Mouse (Mus musculus): ENCODE measurements around the gene Kiss1.
"Not testable (repeated sequence)": the region's sequence is repeated elsewhere in the genome, so short reads cannot be mapped to it uniquely, and the experiment has no call there.

Kiss1 gene

GRCm38 (mm10) chr1:133317149-133317548, 4.5 kb upstream of the Kiss1 start:
- DNase-seq (ENCODE audit: low spot score), result no peak

- no peak for DNase-seq (ENCODE audit: low spot score)
These were observed 1.7 kb downstream of the Kiss1 start for GRCm38 (mm10) chr1:133323333-133323732.

GRCm38 (mm10) chr1:133325951-133326350, 4.3 kb downstream of the Kiss1 start:
- DNase-seq (ENCODE audit: low spot score), result no peak

- DNase-seq (ENCODE audit: low spot score), result no peak
These were observed 5.4 kb downstream of the Kiss1 start for GRCm38 (mm10) chr1:133327094-133327493.

- no peak for DNase-seq (ENCODE audit: low spot score)
These were observed 6.7 kb downstream of the Kiss1 start for GRCm38 (mm10) chr1:133328299-133328795.

GRCm38 (mm10) chr1:133328896-133329637, 7.4 kb downstream of the Kiss1 start:
- DNase-seq (ENCODE audit: low spot score), result no peak

GRCm38 (mm10) chr1:133329638-133329964, 7.9 kb downstream of the Kiss1 start:
- no peak for DNase-seq (ENCODE audit: low spot score)

GRCm38 (mm10) chr1:133331142-133331541, 9.5 kb downstream of the Kiss1 start:
- no peak for DNase-seq (ENCODE audit: low spot score)

GRCm38 (mm10) chr1:133332656-133333430, 11.2 kb downstream of the Kiss1 start:
- DNase-seq (ENCODE audit: low spot score), result no peak

- no peak for DNase-seq (ENCODE audit: low spot score)
These were observed 12.3 kb downstream of the Kiss1 start for GRCm38 (mm10) chr1:133333937-133334336.

GRCm38 (mm10) chr1:133340403-133340802, 18.7 kb downstream of the Kiss1 start:
- not testable (repeated sequence) for DNase-seq (ENCODE audit: low spot score)

- DNase-seq (ENCODE audit: low spot score), result no peak
These were observed 22.7 kb downstream of the Kiss1 start for GRCm38 (mm10) chr1:133344357-133344756.

- DNase-seq (ENCODE audit: low spot score), result no peak
These were observed 24.9 kb downstream of the Kiss1 start for GRCm38 (mm10) chr1:133346531-133346930.

- no peak for DNase-seq (ENCODE audit: low spot score)
These were observed 25.6 kb downstream of the Kiss1 start for GRCm38 (mm10) chr1:133347226-133347625.

- DNase-seq (ENCODE audit: low spot score), result no peak
These were observed 26.2 kb downstream of the Kiss1 start for GRCm38 (mm10) chr1:133347693-133348520.

GRCm38 (mm10) chr1:133350210-133350609, 28.5 kb downstream of the Kiss1 start, which contains the start of gene Ren1:
Gene Ren1 (plus strand): TSS chr1:133350510.
- no peak for DNase-seq (ENCODE audit: low spot score)

- no peak for DNase-seq (ENCODE audit: low spot score)
These were observed 30.1 kb downstream of the Kiss1 start for GRCm38 (mm10) chr1:133351762-133352161.

GRCm38 (mm10) chr1:133353371-133353809, 31.7 kb downstream of the Kiss1 start:
- peak; percentile 65 for DNase-seq (ENCODE audit: low spot score)

GRCm38 (mm10) chr1:133355469-133355868, 33.8 kb downstream of the Kiss1 start:
- DNase-seq (ENCODE audit: low spot score), result no peak

- DNase-seq (ENCODE audit: low spot score), result no peak
These were observed 34.2 kb downstream of the Kiss1 start for GRCm38 (mm10) chr1:133355912-133356311.

GRCm38 (mm10) chr1:133356330-133356729, 34.7 kb downstream of the Kiss1 start:
- DNase-seq (ENCODE audit: low spot score), result no peak

GRCm38 (mm10) chr1:133361006-133361405, 39.3 kb downstream of the Kiss1 start:
- no peak for DNase-seq (ENCODE audit: low spot score)

Data from urinary bladder, postnatal 25 days (tissue).